Mouse (Mus musculus) heart, embryonic 16.5 days (tissue): ENCODE data around the gene Acaca. TPM values are rescaled to one million over a fixed set of nuclear protein-coding genes. Genes with fewer than 3 reads are reported as not detected.

Experiments
- ATAC-seq: fragments of 200-750 bp; cut with Nextera tagmentation; replicated peaks from 2 replicates; pipeline ENCODE4 v1.8.0; 2017; ENCODE audit warnings: moderate number of reproducible peaks; ENCODE audit not compliant: insufficient read depth, low FRiP score; ENCODE audit errors: extremely low read depth
- H3K27ac ChIP-seq: fragments of 300-500 bp; sonication (generic); 2 replicates; pipeline ENCODE4 v1.5.1; 2014; ENCODE audit warnings: mild to moderate bottlenecking, low read length, control low read depth, moderate library complexity
- H3K27me3 ChIP-seq: fragments of 300-500 bp; sonication (generic); 2 replicates; pipeline ENCODE4 v1.6.1; 2014; ENCODE audit warnings: low read length, mixed read lengths; ENCODE audit not compliant: control insufficient read depth, insufficient read depth
- H3K36me3 ChIP-seq: fragments of 300-500 bp; sonication (generic); 2 replicates; pipeline ENCODE4 v1.6.1; 2014; ENCODE audit not compliant: control insufficient read depth, insufficient read depth
- H3K4me1 ChIP-seq: fragments of 300-500 bp; sonication (generic); 2 replicates; pipeline ENCODE4 v1.6.1; 2014; ENCODE audit warnings: low read length, mixed read lengths; ENCODE audit not compliant: control insufficient read depth, insufficient read depth
- H3K4me2 ChIP-seq: fragments of 300-500 bp; sonication (generic); 2 replicates; pipeline ENCODE4 v1.6.1; 2014; ENCODE audit warnings: low read depth, mild to moderate bottlenecking, control low read depth, low read length
- H3K4me3 ChIP-seq: fragments of 300-500 bp; sonication (generic); 2 replicates; pipeline ENCODE4 v1.5.1; 2014; ENCODE audit warnings: mild to moderate bottlenecking, control low read depth, low read length
- H3K9ac ChIP-seq: fragments of 300-500 bp; sonication (generic); 2 replicates; pipeline ENCODE4 v1.6.1; 2014; ENCODE audit warnings: low read length, control low read depth
- H3K9me3 ChIP-seq: fragments of 300-500 bp; sonication (generic); replicated peaks from 2 replicates; pipeline ENCODE4 v1.6.1; 2016; ENCODE audit warnings: low read length; ENCODE audit not compliant: control insufficient read depth
- WGBS: fragments of 180-500 bp; shearing (Covaris S2); extraction: QIAGEN DNeasy Blood & Tissue Kit; methylation state at CpG from one replicate; pipeline ENCODE4 v1.1.7; 2014; 5-methylcytosine and 5-hydroxymethylcytosine counted together
- polyA plus RNA-seq: library from polyadenylated mRNA; unstranded; fragments of >200 nt; fragmentation: Nextera tagmentation; extraction: Ambion mirVana; gene quantifications from 2 replicates; pipeline ENCODE4 v1.2.1, GENCODE M21; 2015

Acaca gene
- polyA plus RNA-seq: 5.1 and 6.8 TPM in 2 replicates

- peak within 1 kb of the TSS; percentile 92 for H3K4me2 ChIP-seq
- H3K9me3 ChIP-seq: no peaks in the 10 kb centered on the region
- ATAC-seq: peak; percentile 93
- under 1% methylated on average over 58 of the region's 83 CpGs for WGBS
- H3K4me3 ChIP-seq: peak within 1 kb of the TSS; percentile 93
- H3K9ac ChIP-seq: peak within 1 kb of the TSS; percentile 92
- peak within 1 kb of the TSS; percentile 55 for H3K27ac ChIP-seq
- H3K4me1 ChIP-seq: peaks cover 7% of the 10 kb centered on the region
- H3K27me3 ChIP-seq: no peaks in the 10 kb centered on the region
- peaks cover 18% of the 10 kb centered on the region for H3K36me3 ChIP-seq
Observed at GRCm38 (mm10) chr11:84128943-84129798, at the start of gene Acaca, which contains the start of gene Tada2a. TSS of gene Acaca (plus strand) at chr11:84129672. TSS of gene Tada2a (minus strand) at chr11:84129600.

GRCm38 (mm10) chr11:84079887-84080286, 49.6 kb upstream of the Acaca start:
- Histone ChIP-seq H3K4me1 (peaks cover 18% of the 10 kb centered on the region), H3K9me3 (no peaks in the 10 kb centered on the region), H3K4me3 (no peak overlapping the region), H3K36me3 (peaks cover 23% of the 10 kb centered on the region), H3K27me3 (no peaks in the 10 kb centered on the region), H3K9ac (no peak overlapping the region), H3K27ac (peak overlapping the region; percentile 41), H3K4me2 (no peak overlapping the region)
- ATAC-seq: peak; percentile 76
- WGBS: 42% methylated on average over 4 of the region's 4 CpGs

GRCm38 (mm10) chr11:84080327-84080726, 49.1 kb upstream of the Acaca start:
- 79% methylated on average over 3 of the region's 3 CpGs for WGBS
- H3K9me3 ChIP-seq: no peaks in the 10 kb centered on the region
- H3K9ac ChIP-seq: no peak overlapping the region
- H3K27me3 ChIP-seq: no peaks in the 10 kb centered on the region
- H3K4me3 ChIP-seq: no peak overlapping the region
- H3K36me3 ChIP-seq: peaks cover 23% of the 10 kb centered on the region
- no peak overlapping the region for H3K4me2 ChIP-seq
- peak overlapping the region; percentile 41; the same call in 1 of the 2 replicates for H3K27ac ChIP-seq
- H3K4me1 ChIP-seq: peaks cover 18% of the 10 kb centered on the region
- 0 out of 2 replicates have a peak, but pooled peaks have one; percentile 14 for ATAC-seq

- Histone ChIP-seq H3K36me3 (peaks cover 23% of the 10 kb centered on the region), H3K4me2 (no peak overlapping the region), H3K27ac (no peak overlapping the region), H3K27me3 (no peaks in the 10 kb centered on the region), H3K9ac (no peak overlapping the region), H3K4me3 (no peak overlapping the region), H3K4me1 (peaks cover 18% of the 10 kb centered on the region), H3K9me3 (no peaks in the 10 kb centered on the region)
- ATAC-seq: no peak
- WGBS: 93% methylated on average over 5 of the region's 5 CpGs
Observed at GRCm38 (mm10) chr11:84081901-84082300, 47.6 kb upstream of the Acaca start.

GRCm38 (mm10) chr11:84090572-84090971, 38.9 kb upstream of the Acaca start:
- Histone ChIP-seq H3K9me3 (no peaks in the 10 kb centered on the region), H3K27ac (no peak overlapping the region), H3K27me3 (no peaks in the 10 kb centered on the region), H3K4me2 (no peak overlapping the region), H3K36me3 (peaks cover 12% of the 10 kb centered on the region; the same call in 1 of the 2 replicates), H3K4me3 (no peak overlapping the region), H3K9ac (no peak overlapping the region), H3K4me1 (no peaks in the 10 kb centered on the region)
- ATAC-seq: no peak
- 91% methylated on average over 8 of the region's 8 CpGs for WGBS

GRCm38 (mm10) chr11:84095084-84095483, 34.4 kb upstream of the Acaca start:
- Histone ChIP-seq H3K9me3 (no peaks in the 10 kb centered on the region), H3K27ac (no peak overlapping the region), H3K9ac (no peak overlapping the region), H3K4me2 (no peak overlapping the region), H3K36me3 (peaks cover 3% of the 10 kb centered on the region; the same call in 1 of the 2 replicates), H3K4me1 (no peaks in the 10 kb centered on the region; the same call in 1 of the 2 replicates), H3K4me3 (no peak overlapping the region), H3K27me3 (no peaks in the 10 kb centered on the region)
- 71% methylated on average over 4 of the region's 4 CpGs for WGBS
- no peak for ATAC-seq

GRCm38 (mm10) chr11:84097251-84097998, 32.0 kb upstream of the Acaca start:
- Histone ChIP-seq H3K4me3 (no peak overlapping the region), H3K27ac (no peak overlapping the region), H3K36me3 (peaks cover 5% of the 10 kb centered on the region; the same call in 1 of the 2 replicates), H3K4me2 (no peak overlapping the region), H3K4me1 (peaks cover 4% of the 10 kb centered on the region; the same call in 1 of the 2 replicates), H3K9me3 (no peaks in the 10 kb centered on the region), H3K27me3 (no peaks in the 10 kb centered on the region), H3K9ac (no peak overlapping the region)
- 70% methylated on average over 5 of the region's 5 CpGs for WGBS
- ATAC-seq: no peak

- Histone ChIP-seq H3K4me3 (no peak overlapping the region), H3K27me3 (no peaks in the 10 kb centered on the region), H3K9ac (no peak overlapping the region), H3K27ac (no peak overlapping the region), H3K4me2 (no peak overlapping the region), H3K9me3 (no peaks in the 10 kb centered on the region), H3K36me3 (peaks cover 19% of the 10 kb centered on the region), H3K4me1 (peaks cover 4% of the 10 kb centered on the region; the same call in 1 of the 2 replicates)
- ATAC-seq: no peak
Observed at GRCm38 (mm10) chr11:84101182-84101581, 28.3 kb upstream of the Acaca start.
